Mouse (Mus musculus): ENCODE measurements around the gene Faf1. TPM values are rescaled to one million over a fixed set of nuclear protein-coding genes. Genes with fewer than 3 reads are reported as not detected.
A peak's percentile ranks its signal among the peaks of the same experiment; 100 is the strongest.

Faf1 gene
- polyA plus RNA-seq, 1 experiment, result 11.1 TPM

- H3K27me3 ChIP-seq (ENCODE audit: control insufficient read depth, insufficient read depth, low read length), result no peaks in the 10 kb centered on the region
These were observed 19.2 kb upstream of the Faf1 start for GRCm38 (mm10) chr4:109657021-109657850.

GRCm38 (mm10) chr4:109657851-109658500 is 18.4 kb upstream of the Faf1 start:
- TF ChIP-seq CTCF (IDR thresholded peaks at IDR 0.05; ENCODE audit: borderline replicate concordance, control insufficient read depth, extremely low read depth, insufficient read depth, low read length, poor library complexity), result no peak
- TF ChIP-seq POLR2A (IDR thresholded peaks at IDR 0.05; ENCODE audit: control insufficient read depth, extremely low read depth, insufficient read depth, low read length, poor library complexity), result no peak
- H3K4me1 ChIP-seq (replicated peaks; ENCODE audit: control insufficient read depth, insufficient read depth, low read length), result 0 out of 2 replicates have a peak, but pooled peaks cover 3% of the 10 kb centered on the region
- H3K36me3 ChIP-seq (ENCODE audit: control insufficient read depth, insufficient read depth, low read length), result no peaks in the 10 kb centered on the region
- 14% methylated on average over 20 of the region's 20 CpGs for WGBS
- H3K27me3 ChIP-seq (ENCODE audit: control insufficient read depth, insufficient read depth, low read length), result no peaks in the 10 kb centered on the region
- H3K4me3 ChIP-seq (ENCODE audit: control insufficient read depth, insufficient read depth, low read length), result peak overlapping the region; percentile 70
- H3K27ac ChIP-seq (ENCODE audit: control insufficient read depth, insufficient read depth, low read length), result no peak overlapping the region
- DNase-seq, result peak; percentile 27

More at GRCm38 (mm10) chr4:109657021-109657850, 19.2 kb upstream of the Faf1 start:
- Histone ChIP-seq H3K4me1 (replicated peaks; ENCODE audit: control insufficient read depth, insufficient read depth, low read length) (0 out of 2 replicates have a peak, but pooled peaks cover 3% of the 10 kb centered on the region), H3K36me3 (ENCODE audit: control insufficient read depth, insufficient read depth, low read length) (no peaks in the 10 kb centered on the region), H3K4me3 (ENCODE audit: control insufficient read depth, insufficient read depth, low read length) (peak overlapping the region; percentile 70), H3K27ac (ENCODE audit: control insufficient read depth, insufficient read depth, low read length) (no peak overlapping the region)
- 1% methylated on average over 53 of the region's 53 CpGs for WGBS
- TF ChIP-seq POLR2A (IDR thresholded peaks at IDR 0.05; ENCODE audit: control insufficient read depth, extremely low read depth, insufficient read depth, low read length, poor library complexity), result no peak
- TF ChIP-seq CTCF (IDR thresholded peaks at IDR 0.05; ENCODE audit: borderline replicate concordance, control insufficient read depth, extremely low read depth, insufficient read depth, low read length, poor library complexity), result no peak
- peak; percentile 56 for DNase-seq

- DNase-seq, result no peak
- TF ChIP-seq POLR2A (IDR thresholded peaks at IDR 0.05; ENCODE audit: control insufficient read depth, extremely low read depth, insufficient read depth, low read length, poor library complexity) (no peak), CTCF (IDR thresholded peaks at IDR 0.05; ENCODE audit: borderline replicate concordance, control insufficient read depth, extremely low read depth, insufficient read depth, low read length, poor library complexity) (no peak)
- no peak overlapping the region for H3K27ac ChIP-seq (ENCODE audit: control insufficient read depth, insufficient read depth, low read length)
- 64% methylated on average over 8 of the region's 8 CpGs for WGBS
- no peaks in the 10 kb centered on the region for H3K36me3 ChIP-seq (ENCODE audit: control insufficient read depth, insufficient read depth, low read length)
- no peaks in the 10 kb centered on the region for H3K27me3 ChIP-seq (ENCODE audit: control insufficient read depth, insufficient read depth, low read length)
- H3K4me1 ChIP-seq (replicated peaks; ENCODE audit: control insufficient read depth, insufficient read depth, low read length), result 0 out of 2 replicates have a peak, but pooled peaks cover 3% of the 10 kb centered on the region
- H3K4me3 ChIP-seq (ENCODE audit: control insufficient read depth, insufficient read depth, low read length), result no peak overlapping the region
These were observed 17.6 kb upstream of the Faf1 start for GRCm38 (mm10) chr4:109658826-109659225.

GRCm38 (mm10) chr4:109659571-109659970 is 16.8 kb upstream of the Faf1 start:
- WGBS, result 97% methylated on average over 2 of the region's 2 CpGs
- Histone ChIP-seq H3K27ac (ENCODE audit: control insufficient read depth, insufficient read depth, low read length) (no peak overlapping the region), H3K27me3 (ENCODE audit: control insufficient read depth, insufficient read depth, low read length) (no peaks in the 10 kb centered on the region), H3K36me3 (ENCODE audit: control insufficient read depth, insufficient read depth, low read length) (no peaks in the 10 kb centered on the region), H3K4me3 (ENCODE audit: control insufficient read depth, insufficient read depth, low read length) (no peak overlapping the region), H3K4me1 (replicated peaks; ENCODE audit: control insufficient read depth, insufficient read depth, low read length) (0 out of 2 replicates have a peak, but pooled peaks cover 3% of the 10 kb centered on the region)
- DNase-seq, result no peak
- TF ChIP-seq POLR2A (IDR thresholded peaks at IDR 0.05; ENCODE audit: control insufficient read depth, extremely low read depth, insufficient read depth, low read length, poor library complexity) (no peak), CTCF (IDR thresholded peaks at IDR 0.05; ENCODE audit: borderline replicate concordance, control insufficient read depth, extremely low read depth, insufficient read depth, low read length, poor library complexity) (no peak)

- Histone ChIP-seq H3K4me3 (ENCODE audit: control insufficient read depth, insufficient read depth, low read length) (no peak overlapping the region), H3K27ac (ENCODE audit: control insufficient read depth, insufficient read depth, low read length) (no peak overlapping the region), H3K36me3 (ENCODE audit: control insufficient read depth, insufficient read depth, low read length) (no peaks in the 10 kb centered on the region), H3K27me3 (ENCODE audit: control insufficient read depth, insufficient read depth, low read length) (no peaks in the 10 kb centered on the region), H3K4me1 (replicated peaks; ENCODE audit: control insufficient read depth, insufficient read depth, low read length) (0 out of 2 replicates have a peak, but pooled peaks cover 3% of the 10 kb centered on the region)
- TF ChIP-seq POLR2A (IDR thresholded peaks at IDR 0.05; ENCODE audit: control insufficient read depth, extremely low read depth, insufficient read depth, low read length, poor library complexity), result no peak
- no peak for TF ChIP-seq CTCF (IDR thresholded peaks at IDR 0.05; ENCODE audit: borderline replicate concordance, control insufficient read depth, extremely low read depth, insufficient read depth, low read length, poor library complexity)
- DNase-seq, result no peak
- WGBS, result 93% methylated on average over 3 of the region's 3 CpGs
These were observed 15.8 kb upstream of the Faf1 start for GRCm38 (mm10) chr4:109660568-109660967.

- TF ChIP-seq POLR2A (IDR thresholded peaks at IDR 0.05; ENCODE audit: control insufficient read depth, extremely low read depth, insufficient read depth, low read length, poor library complexity), result no peak
- no peak for TF ChIP-seq CTCF (IDR thresholded peaks at IDR 0.05; ENCODE audit: borderline replicate concordance, control insufficient read depth, extremely low read depth, insufficient read depth, low read length, poor library complexity)
- Histone ChIP-seq H3K4me1 (replicated peaks; ENCODE audit: control insufficient read depth, insufficient read depth, low read length) (0 out of 2 replicates have a peak, but pooled peaks cover 3% of the 10 kb centered on the region), H3K27me3 (ENCODE audit: control insufficient read depth, insufficient read depth, low read length) (no peaks in the 10 kb centered on the region), H3K36me3 (ENCODE audit: control insufficient read depth, insufficient read depth, low read length) (no peaks in the 10 kb centered on the region), H3K4me3 (ENCODE audit: control insufficient read depth, insufficient read depth, low read length) (no peak overlapping the region), H3K27ac (ENCODE audit: control insufficient read depth, insufficient read depth, low read length) (no peak overlapping the region)
- WGBS, result 95% methylated on average over 5 of the region's 5 CpGs
- DNase-seq, result no peak
These were observed 15.2 kb upstream of the Faf1 start for GRCm38 (mm10) chr4:109661183-109661582.
